Mouse (Mus musculus): ENCODE results near the gene Axl.

DNA sequence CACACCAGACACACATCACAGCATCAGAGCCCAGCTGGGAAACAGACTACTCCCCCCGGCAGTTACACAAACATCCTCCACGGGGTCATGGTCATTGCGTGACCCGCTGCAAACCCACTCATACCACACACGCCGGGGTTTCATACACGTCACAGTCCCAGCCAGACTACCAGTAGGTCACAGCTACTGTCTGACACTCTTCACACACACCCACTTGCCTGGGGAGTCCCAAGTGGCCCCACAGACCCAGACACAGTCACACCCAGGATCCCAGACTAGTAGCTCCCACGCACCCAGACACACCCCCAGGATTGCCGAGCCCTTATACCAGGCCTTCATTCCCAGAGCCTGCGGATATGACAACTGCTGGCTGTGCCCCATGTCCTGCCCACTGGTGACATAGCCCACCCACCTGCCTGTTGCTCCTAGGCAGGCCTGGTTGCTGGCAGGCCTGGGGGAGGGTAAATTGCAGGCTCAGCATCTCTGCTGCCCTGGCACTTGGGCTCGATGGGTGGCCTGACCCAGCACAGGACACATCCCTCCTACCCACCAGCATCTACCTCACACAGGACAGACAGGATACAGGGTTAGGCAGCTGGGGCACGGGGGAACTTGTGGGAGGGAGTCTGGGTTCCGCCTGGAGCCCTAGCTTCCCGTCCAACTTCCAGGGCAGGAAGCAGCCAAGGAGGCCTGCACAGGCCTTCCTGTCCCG is 80.8 kb downstream of the Axl start:
- TF ChIP-seq CTCF (IDR thresholded peaks at IDR 0.05; ENCODE audit: low read depth, low read length): no peak
- peak; percentile 47 for TF ChIP-seq POLR2AphosphoS5 (IDR thresholded peaks at IDR 0.05; ENCODE audit: insufficient replicate concordance, low read depth, low read length)
- TF ChIP-seq GATA1 (IDR thresholded peaks at IDR 0.05; ENCODE audit: borderline replicate concordance, low read length): no peak
- TF ChIP-seq TAL1 (conservative IDR thresholded peaks at IDR 0.05; ENCODE audit: low read depth, low read length): no peak
